Mouse (Mus musculus) erythroblast, embryonic 14.5 days (primary cell): ENCODE results near the gene Rsrc1. TPM values are rescaled to one million over a fixed set of nuclear protein-coding genes. Genes with fewer than 3 reads are reported as not detected.

Experiments used
- H3K27me3 ChIP-seq: 2 replicates; pipeline ENCODE4 v1.6.1; 2012; ENCODE audit warnings: inconsistent platforms; ENCODE audit not compliant: control insufficient read depth
- H3K36me3 ChIP-seq: 2 replicates; pipeline ENCODE4 v1.6.1; 2012; ENCODE audit warnings: mild to moderate bottlenecking, inconsistent platforms; ENCODE audit not compliant: control insufficient read depth
- H3K4me1 ChIP-seq: 2 replicates; pipeline ENCODE4 v1.6.1; 2012; ENCODE audit warnings: inconsistent platforms; ENCODE audit not compliant: control insufficient read depth
- H3K4me3 ChIP-seq: replicated peaks from 2 replicates; pipeline ENCODE3; 2012; ENCODE audit warnings: moderate library complexity, mild to moderate bottlenecking, inconsistent platforms
- H3K9me3 ChIP-seq: 2 replicates; pipeline ENCODE4 v1.6.1; 2012; ENCODE audit warnings: low read length, inconsistent platforms, mixed read lengths; ENCODE audit not compliant: control insufficient read depth
- GATA1 ChIP-seq: IDR thresholded peaks from 2 replicates; pipeline ENCODE4 v1.6.1; 2012; ENCODE audit warnings: low read length, inconsistent platforms, mixed read lengths
- TAL1 ChIP-seq: IDR thresholded peaks from 3 replicates; pipeline ENCODE4 v1.6.1; 2012; ENCODE audit warnings: low read length, inconsistent platforms, mixed read lengths
- polyA plus RNA-seq: library from polyadenylated mRNA; stranded (reverse); fragments of >175 nt; gene quantifications from 2 replicates; pipeline ENCODE4 v1.2.3, GENCODE M21; 2012

The Rsrc1 gene
- 0.32 and 0.43 TPM in 2 replicates for polyA plus RNA-seq

GRCm38 (mm10) chr3:66981101-66981661 lies at the start of gene Rsrc1:
Gene Rsrc1 (plus strand): TSS chr3:66981390.
- TF ChIP-seq GATA1: no peak
- TF ChIP-seq TAL1: no peak
- Histone ChIP-seq H3K9me3 (peaks cover 17% of the 10 kb centered on the region; the same call in 1 of the 2 replicates), H3K4me3 (peak within 1 kb of the TSS; percentile 34), H3K4me1 (peaks cover 20% of the 10 kb centered on the region), H3K36me3 (no peaks in the 10 kb centered on the region), H3K27me3 (peaks cover 99% of the 10 kb centered on the region)

- Histone ChIP-seq H3K27me3 (no peaks in the 10 kb centered on the region), H3K36me3 (no peaks in the 10 kb centered on the region), H3K9me3 (no peaks in the 10 kb centered on the region), H3K4me1 (no peaks in the 10 kb centered on the region), H3K4me3 (no peak overlapping the region)
- TF ChIP-seq TAL1 (no peak), GATA1 (no peak)
Observed at GRCm38 (mm10) chr3:66939675-66940074, 41.5 kb upstream of the Rsrc1 start.

GRCm38 (mm10) chr3:66955126-66955525 lies 26.1 kb upstream of the Rsrc1 start:
- TF ChIP-seq TAL1 (no peak), GATA1 (no peak)
- Histone ChIP-seq H3K4me1 (no peaks in the 10 kb centered on the region), H3K27me3 (no peaks in the 10 kb centered on the region), H3K9me3 (no peaks in the 10 kb centered on the region), H3K4me3 (no peak overlapping the region), H3K36me3 (no peaks in the 10 kb centered on the region)

GRCm38 (mm10) chr3:66959972-66960371 lies 21.2 kb upstream of the Rsrc1 start:
- no peak overlapping the region for H3K4me3 ChIP-seq
- TF ChIP-seq TAL1 (no peak), GATA1 (no peak)
- no peaks in the 10 kb centered on the region for H3K36me3 ChIP-seq
- no peaks in the 10 kb centered on the region for H3K4me1 ChIP-seq
- no peaks in the 10 kb centered on the region for H3K27me3 ChIP-seq
- no peaks in the 10 kb centered on the region for H3K9me3 ChIP-seq

- TF ChIP-seq TAL1 (no peak), GATA1 (no peak)
- Histone ChIP-seq H3K36me3 (no peaks in the 10 kb centered on the region), H3K4me3 (no peak overlapping the region), H3K4me1 (no peaks in the 10 kb centered on the region), H3K27me3 (peaks cover 25% of the 10 kb centered on the region), H3K9me3 (no peaks in the 10 kb centered on the region)
Observed at GRCm38 (mm10) chr3:66964884-66965283, 16.3 kb upstream of the Rsrc1 start.

- TF ChIP-seq TAL1 (no peak), GATA1 (no peak)
- H3K27me3 ChIP-seq: peaks cover 51% of the 10 kb centered on the region
- H3K4me3 ChIP-seq: no peak overlapping the region
Observed at GRCm38 (mm10) chr3:66967508-66967907, 13.7 kb upstream of the Rsrc1 start.

GRCm38 (mm10) chr3:66970261-66970660 lies 10.9 kb upstream of the Rsrc1 start:
- Histone ChIP-seq H3K4me3 (no peak overlapping the region), H3K36me3 (no peaks in the 10 kb centered on the region), H3K27me3 (peaks cover 78% of the 10 kb centered on the region), H3K4me1 (peaks cover 5% of the 10 kb centered on the region), H3K9me3 (peaks cover 8% of the 10 kb centered on the region; the same call in 1 of the 2 replicates)
- TF ChIP-seq GATA1 (no peak), TAL1 (no peak)

More at GRCm38 (mm10) chr3:66967508-66967907, 13.7 kb upstream of the Rsrc1 start:
- peaks cover 3% of the 10 kb centered on the region; the same call in 1 of the 2 replicates for H3K9me3 ChIP-seq
- no peaks in the 10 kb centered on the region for H3K36me3 ChIP-seq
- H3K4me1 ChIP-seq: no peaks in the 10 kb centered on the region

- Histone ChIP-seq H3K4me3 (no peak overlapping the region), H3K27me3 (peaks cover 84% of the 10 kb centered on the region), H3K9me3 (peaks cover 8% of the 10 kb centered on the region; the same call in 1 of the 2 replicates), H3K4me1 (peaks cover 5% of the 10 kb centered on the region), H3K36me3 (no peaks in the 10 kb centered on the region)
- no peak for TF ChIP-seq GATA1
- no peak for TF ChIP-seq TAL1
Observed at GRCm38 (mm10) chr3:66970661-66971331, 10.4 kb upstream of the Rsrc1 start.

GRCm38 (mm10) chr3:66972191-66972950 lies 8.8 kb upstream of the Rsrc1 start:
- H3K9me3 ChIP-seq: peaks cover 8% of the 10 kb centered on the region; the same call in 1 of the 2 replicates
- H3K4me1 ChIP-seq: peaks cover 5% of the 10 kb centered on the region
- TF ChIP-seq GATA1 (no peak), TAL1 (no peak)
- H3K36me3 ChIP-seq: no peaks in the 10 kb centered on the region
- H3K4me3 ChIP-seq: no peak overlapping the region
- H3K27me3 ChIP-seq: peaks cover 97% of the 10 kb centered on the region
